Comparison of ENCODE assay signal across 7 mouse cellular contexts in genomic region chr8:70538633-70539076, GRCm38 (mm10). TPM values are rescaled to one million over a fixed set of nuclear protein-coding genes. Genes with fewer than 3 reads are reported as not detected.
A peak's percentile ranks its signal among the peaks of the same experiment; 100 is the strongest.
DNase-seq lines count a peak whose midpoint lies in the region; ATAC-seq lines count a peak whose summit lies in the region.

No protein-coding gene starts in this region.

- peaks cover 23% of the 10 kb centered on the region for H3K4me1 ChIP-seq in embryonic facial prominence, embryonic 12.5 days
- peaks cover 27% of the 10 kb centered on the region for H3K4me1 ChIP-seq in limb, embryonic 13.5 days
- H3K4me1 ChIP-seq in midbrain, embryonic 16.5 days (ENCODE audit: control insufficient read depth, insufficient read depth, low read length) = peaks cover 26% of the 10 kb centered on the region

- peak overlapping the region; percentile 94 for H3K27ac ChIP-seq in embryonic facial prominence, embryonic 12.5 days
- peak overlapping the region; percentile 89 for H3K27ac ChIP-seq in limb, embryonic 13.5 days
- peak overlapping the region; percentile 94 for H3K27ac ChIP-seq in midbrain, embryonic 16.5 days (ENCODE audit: low read length)

- peaks cover 35% of the 10 kb centered on the region for H3K36me3 ChIP-seq in embryonic facial prominence, embryonic 12.5 days
- peaks cover 40% of the 10 kb centered on the region for H3K36me3 ChIP-seq in limb, embryonic 13.5 days
- H3K36me3 ChIP-seq in midbrain, embryonic 16.5 days (ENCODE audit: control insufficient read depth, insufficient read depth, low read length) = peaks cover 8% of the 10 kb centered on the region; the same call in 1 of the 2 replicates

- H3K9me3 ChIP-seq in embryonic facial prominence, embryonic 12.5 days = no peaks in the 10 kb centered on the region
- H3K9me3 ChIP-seq in limb, embryonic 13.5 days = no peaks in the 10 kb centered on the region
- H3K9me3 ChIP-seq in midbrain, embryonic 16.5 days (replicated peaks; ENCODE audit: control insufficient read depth, low read length, poor library complexity, severe bottlenecking) = no peaks in the 10 kb centered on the region

- under 1% methylated on average over 32 of the region's 32 CpGs for WGBS in embryonic facial prominence, embryonic 12.5 days
- under 1% methylated on average over 32 of the region's 32 CpGs for WGBS in limb, embryonic 13.5 days
- WGBS in midbrain, embryonic 16.5 days = under 1% methylated on average over 32 of the region's 32 CpGs

- peak overlapping the region; percentile 66 for H3K4me3 ChIP-seq in embryonic facial prominence, embryonic 12.5 days
- H3K4me3 ChIP-seq in limb, embryonic 13.5 days = peak overlapping the region; percentile 63
- peak overlapping the region; percentile 82 for H3K4me3 ChIP-seq in midbrain, embryonic 16.5 days (ENCODE audit: low read depth, low read length)

- ATAC-seq in embryonic facial prominence, embryonic 12.5 days (ENCODE audit: insufficient number of reproducible peaks, insufficient read depth, low FRiP score, low TSS enrichment) = peak; percentile 54
- ATAC-seq in limb, embryonic 13.5 days (ENCODE audit: low FRiP score, low read depth) = peak; percentile 76
- ATAC-seq in midbrain, embryonic 16.5 days = peak; percentile 76

- peak; percentile 100 for DNase-seq in adrenal gland, postnatal 25 days
- DNase-seq in heart, adult 11 months = peak; percentile 100
- peak; percentile 100 for DNase-seq in kidney, adult 18-20 months
- peak; percentile 99 to 100 for DNase-seq in spleen, postnatal 10 days (ENCODE audit: low spot score in 2 of 2)

- peak overlapping the region; percentile 72 for H3K4me2 ChIP-seq in embryonic facial prominence, embryonic 12.5 days (replicated peaks)
- H3K4me2 ChIP-seq in limb, embryonic 13.5 days (replicated peaks) = peak overlapping the region; percentile 95
- H3K4me2 ChIP-seq in midbrain, embryonic 16.5 days (ENCODE audit: low read length) = peak overlapping the region; percentile 93

- H3K9ac ChIP-seq in embryonic facial prominence, embryonic 12.5 days = peak overlapping the region; percentile 54
- H3K9ac ChIP-seq in limb, embryonic 13.5 days = peak overlapping the region; percentile 79
- H3K9ac ChIP-seq in midbrain, embryonic 16.5 days (ENCODE audit: low read depth, low read length) = peak overlapping the region; percentile 89; the same call in 1 of the 2 replicates

- no peaks in the 10 kb centered on the region for H3K27me3 ChIP-seq in embryonic facial prominence, embryonic 12.5 days
- no peaks in the 10 kb centered on the region for H3K27me3 ChIP-seq in limb, embryonic 13.5 days
- no peaks in the 10 kb centered on the region for H3K27me3 ChIP-seq in midbrain, embryonic 16.5 days (ENCODE audit: control insufficient read depth, insufficient read depth, low read depth, low read length)

RNA-seq across cellular contexts. Expression of gene Ell, which starts 0.6 kb away (rescaled TPM):
- total RNA-seq in adrenal gland, postnatal 25 days (2021) = 24.3 and 29.8 TPM in 2 replicates
- 19.1 TPM in 2 replicates for polyA plus RNA-seq in embryonic facial prominence, embryonic 12.5 days (2016; fragmentation: Nextera tagmentation; extraction: Ambion mirVana)
- 20.9 and 21.4 TPM in 2 replicates for polyA plus RNA-seq in limb, embryonic 13.5 days (2015; fragmentation: Nextera tagmentation; extraction: Ambion mirVana)
- 16.7 and 19.2 TPM in 2 replicates for polyA plus RNA-seq in midbrain, embryonic 16.5 days (2015; fragmentation: Nextera tagmentation; extraction: Ambion mirVana)

RNA-seq across cellular contexts. Expression of gene Kxd1, which starts 10.9 kb away (rescaled TPM):
- total RNA-seq in adrenal gland, postnatal 25 days (2021) = 68.9 and 85.4 TPM in 2 replicates
- 53.0 and 54.7 TPM in 2 replicates for polyA plus RNA-seq in embryonic facial prominence, embryonic 12.5 days (2016; fragmentation: Nextera tagmentation; extraction: Ambion mirVana)
- polyA plus RNA-seq in limb, embryonic 13.5 days (2015; fragmentation: Nextera tagmentation; extraction: Ambion mirVana) = 49.3 and 53.4 TPM in 2 replicates
- polyA plus RNA-seq in midbrain, embryonic 16.5 days (2015; fragmentation: Nextera tagmentation; extraction: Ambion mirVana) = 43.1 and 43.3 TPM in 2 replicates

RNA-seq across cellular contexts. Expression of gene Fkbp8, which starts 11.1 kb away (rescaled TPM):
- total RNA-seq in adrenal gland, postnatal 25 days (2021) = 361 and 404 TPM in 2 replicates
- polyA plus RNA-seq in embryonic facial prominence, embryonic 12.5 days (2016; fragmentation: Nextera tagmentation; extraction: Ambion mirVana) = 306 and 327 TPM in 2 replicates
- 284 and 290 TPM in 2 replicates for polyA plus RNA-seq in limb, embryonic 13.5 days (2015; fragmentation: Nextera tagmentation; extraction: Ambion mirVana)
- 406 and 425 TPM in 2 replicates for polyA plus RNA-seq in midbrain, embryonic 16.5 days (2015; fragmentation: Nextera tagmentation; extraction: Ambion mirVana)

RNA-seq across cellular contexts. Expression of gene Uba52, which starts 28.1 kb away (rescaled TPM):
- total RNA-seq in adrenal gland, postnatal 25 days (2021) = 1,380 and 1,587 TPM in 2 replicates
- 863 and 916 TPM in 2 replicates for polyA plus RNA-seq in embryonic facial prominence, embryonic 12.5 days (2016; fragmentation: Nextera tagmentation; extraction: Ambion mirVana)
- 856 and 861 TPM in 2 replicates for polyA plus RNA-seq in limb, embryonic 13.5 days (2015; fragmentation: Nextera tagmentation; extraction: Ambion mirVana)
- polyA plus RNA-seq in midbrain, embryonic 16.5 days (2015; fragmentation: Nextera tagmentation; extraction: Ambion mirVana) = 584 and 621 TPM in 2 replicates

RNA-seq across cellular contexts. Expression of gene Rex1bd, which starts 32.1 kb away (rescaled TPM):
- total RNA-seq in adrenal gland, postnatal 25 days (2021) = 141 and 158 TPM in 2 replicates
- polyA plus RNA-seq in embryonic facial prominence, embryonic 12.5 days (2016; fragmentation: Nextera tagmentation; extraction: Ambion mirVana) = 145 and 146 TPM in 2 replicates
- 139 and 148 TPM in 2 replicates for polyA plus RNA-seq in limb, embryonic 13.5 days (2015; fragmentation: Nextera tagmentation; extraction: Ambion mirVana)
- polyA plus RNA-seq in midbrain, embryonic 16.5 days (2015; fragmentation: Nextera tagmentation; extraction: Ambion mirVana) = 163 and 185 TPM in 2 replicates

Comparison
In these comparisons a context has a peak if more than half of its experiments do, and no peak if none do; other contexts are left out.
1. Peak in every context shown above with its lines: DNase-seq, ATAC-seq, H3K4me3 ChIP-seq and H3K27ac ChIP-seq.